Mouse (Mus musculus): Measurements from ENCODE around the gene Camta1.

The Camta1 gene

GRCm38 (mm10) chr4:151666411-151666901, 195.2 kb downstream of the Camta1 start:
- DNase-seq, result no peak

GRCm38 (mm10) chr4:151661486-151661885, 200.2 kb downstream of the Camta1 start:
- DNase-seq, result no peak

GRCm38 (mm10) chr4:151656427-151656826, 205.2 kb downstream of the Camta1 start:
- DNase-seq, result no peak

GRCm38 (mm10) chr4:151655637-151656385, 205.9 kb downstream of the Camta1 start:
- DNase-seq, result no peak

- DNase-seq, result no peak
These were observed 206.4 kb downstream of the Camta1 start for GRCm38 (mm10) chr4:151655227-151655626.

GRCm38 (mm10) chr4:151642418-151642817, 219.3 kb downstream of the Camta1 start:
- DNase-seq, result no peak

- DNase-seq, result no peak
These were observed 220.7 kb downstream of the Camta1 start for GRCm38 (mm10) chr4:151640971-151641370.

- DNase-seq, result no peak
These were observed 222.7 kb downstream of the Camta1 start for GRCm38 (mm10) chr4:151638941-151639340.

- DNase-seq, result no peak
These were observed 224.3 kb downstream of the Camta1 start for GRCm38 (mm10) chr4:151637348-151637747.

GRCm38 (mm10) chr4:151634771-151635170, 226.9 kb downstream of the Camta1 start:
- DNase-seq, result no peak

- DNase-seq, result no peak
These were observed 227.9 kb downstream of the Camta1 start for GRCm38 (mm10) chr4:151633795-151634194.

GRCm38 (mm10) chr4:151632321-151632720, 229.4 kb downstream of the Camta1 start:
- DNase-seq, result no peak

GRCm38 (mm10) chr4:151630664-151631063, 231.0 kb downstream of the Camta1 start:
- no peak for DNase-seq

GRCm38 (mm10) chr4:151630231-151630630, 231.4 kb downstream of the Camta1 start:
- DNase-seq, result no peak

- DNase-seq, result no peak
These were observed 242.1 kb downstream of the Camta1 start for GRCm38 (mm10) chr4:151619541-151620016.

- DNase-seq, result no peak
These were observed 243.0 kb downstream of the Camta1 start for GRCm38 (mm10) chr4:151618420-151619310.

GRCm38 (mm10) chr4:151611621-151612020, 250.1 kb downstream of the Camta1 start:
- no peak for DNase-seq

- no peak for DNase-seq
These were observed 251.4 kb downstream of the Camta1 start for GRCm38 (mm10) chr4:151610266-151610665.

- DNase-seq, result no peak
These were observed 256.8 kb downstream of the Camta1 start for GRCm38 (mm10) chr4:151604907-151605306.

GRCm38 (mm10) chr4:151604481-151604880, 257.2 kb downstream of the Camta1 start:
- no peak for DNase-seq

GRCm38 (mm10) chr4:151603586-151603985, 258.1 kb downstream of the Camta1 start:
- DNase-seq, result no peak

- DNase-seq, result no peak
These were observed 266.6 kb downstream of the Camta1 start for GRCm38 (mm10) chr4:151595116-151595515.

- no peak for DNase-seq
These were observed 268.6 kb downstream of the Camta1 start for GRCm38 (mm10) chr4:151593042-151593441.

- no peak for DNase-seq
These were observed 275.6 kb downstream of the Camta1 start for GRCm38 (mm10) chr4:151586074-151586473.

Data from thymus, adult 18-20 months (tissue).